Mouse (Mus musculus): ENCODE measurements around the gene Ppp2r1b. TPM values are rescaled to one million over a fixed set of nuclear protein-coding genes. Genes with fewer than 3 reads are reported as not detected.

Gene Ppp2r1b
- total and polyA plus RNA-seq, 3 experiments, result 39.6 to 66.6 (median 42.1) TPM

DNA sequence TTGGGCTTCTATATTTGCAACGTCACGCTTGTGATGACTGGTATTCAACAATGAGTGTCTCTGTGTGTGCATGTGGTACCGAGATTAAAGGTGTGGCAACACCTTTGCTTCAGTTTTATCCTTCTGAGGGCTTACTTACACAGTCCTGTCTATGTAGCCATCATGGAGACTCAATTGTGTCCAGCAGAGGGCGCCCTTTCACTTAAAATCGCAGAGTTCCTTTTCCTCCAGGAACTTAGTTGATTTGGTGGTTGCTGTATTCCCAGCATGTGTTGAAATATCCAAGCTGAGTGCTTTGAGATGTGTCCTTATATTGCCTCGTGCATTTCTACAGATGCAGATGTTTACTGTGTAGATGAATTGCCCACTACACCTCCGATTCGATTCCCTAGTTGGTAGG, 4.1 kb downstream of the Ppp2r1b start (continued):
- TF ChIP-seq RAD21 (IDR thresholded peaks at IDR 0.05; ENCODE audit: low read depth, low read length), result peak; percentile 94
- no peak for TF ChIP-seq ETS1 (conservative IDR thresholded peaks at IDR 0.05; ENCODE audit: low read depth, low read length)

DNA sequence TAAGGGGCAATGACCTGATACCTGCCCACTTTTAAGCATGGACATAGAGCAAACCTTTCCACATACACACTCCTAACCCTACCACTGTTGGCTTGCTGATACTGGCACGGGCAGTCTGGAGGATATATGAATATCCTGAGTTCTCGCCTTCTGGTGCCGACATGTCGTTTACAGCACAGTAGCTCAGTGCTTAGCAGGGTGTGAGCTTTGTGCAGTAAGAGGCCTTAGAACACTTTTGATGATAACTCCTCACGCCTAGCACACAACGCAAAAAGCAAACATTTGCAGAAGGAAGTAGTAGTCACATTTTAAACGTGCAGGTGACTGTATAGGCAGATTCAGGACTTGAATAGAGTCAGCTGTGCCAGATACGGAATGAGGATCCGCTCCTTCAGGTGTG, 4.7 kb downstream of the Ppp2r1b start:
- no peak overlapping the region for H3K4me2 ChIP-seq (ENCODE audit: insufficient read depth, low read depth, poor library complexity, severe bottlenecking)
- dilution Hi-C loops (cut with MboI; ENCODE audit: extremely low pct_ligation_motif_present, extremely low pct_unique_long_range_greater_than_20kb, low sequenced_read_pairs), result no loop called here
- H3K27me3 ChIP-seq (replicated peaks), result no peaks in the 10 kb centered on the region
- TF ChIP-seq RCOR1 (conservative IDR thresholded peaks at IDR 0.05; ENCODE audit: low read depth, low read length), result no peak
- no peak for TF ChIP-seq HCFC1 (IDR thresholded peaks at IDR 0.05; ENCODE audit: low read depth, low read length)
- TF ChIP-seq MEF2A (IDR thresholded peaks at IDR 0.05; ENCODE audit: borderline replicate concordance, low read depth, low read length), result no peak
- no peak for TF ChIP-seq GABPA (IDR thresholded peaks at IDR 0.05; ENCODE audit: insufficient replicate concordance, low read depth, low read length)
- no peak for TF ChIP-seq KAT2A (IDR thresholded peaks at IDR 0.05; ENCODE audit: insufficient replicate concordance, low read length)
- TF ChIP-seq MAX (IDR thresholded peaks at IDR 0.05; ENCODE audit: low read length), result no peak
- no peak for TF ChIP-seq E2F4 (IDR thresholded peaks at IDR 0.05; ENCODE audit: insufficient replicate concordance, low read depth, low read length)
- TF ChIP-seq POLR2AphosphoS2 (IDR thresholded peaks at IDR 0.05; ENCODE audit: low read depth, low read length), result no peak
- no peak for TF ChIP-seq JUND (conservative IDR thresholded peaks at IDR 0.05; ENCODE audit: low read depth, low read length)
- no peak; the same call in 1 of the 2 replicates for TF ChIP-seq SIN3A (IDR thresholded peaks at IDR 0.05; ENCODE audit: low read length)
- no peak for TF ChIP-seq ELF1 (IDR thresholded peaks at IDR 0.05; ENCODE audit: low read depth, low read length)
- TF ChIP-seq NRF1 (IDR thresholded peaks at IDR 0.05; ENCODE audit: low read depth, low read length), result no peak
- TF ChIP-seq PAX5 (IDR thresholded peaks at IDR 0.05; ENCODE audit: low read length), result no peak
- no peak for TF ChIP-seq CHD1 (IDR thresholded peaks at IDR 0.05; ENCODE audit: low read depth, low read length)
- no peak for TF ChIP-seq NELFE (IDR thresholded peaks at IDR 0.05; ENCODE audit: low read depth, low read length)
- DNase-seq (ENCODE audit: extremely low read depth), result no peak
- no peaks in the 10 kb centered on the region for H3K79me2 ChIP-seq (replicated peaks; ENCODE audit: control insufficient read depth, extremely low read depth, insufficient read depth, poor library complexity, severe bottlenecking)
- in situ Hi-C loops (cut with MboI; ENCODE audit: low pct_ligation_motif_present, low pct_unique_long_range_greater_than_20kb, low sequenced_read_pairs), result loop anchor here (5.0 to 25.0 kb wide), 2 partner anchors 158 to 288 kb away; partner anchors contain the start of gene Sik2
- no peak overlapping the region for H3K4me3 ChIP-seq (replicated peaks in 1 of 3; ENCODE audit: low read depth in 2 of 3, low read length in 2 of 3, poor library complexity in 1 of 3)
- H3K27ac ChIP-seq (ENCODE audit: insufficient read depth, low read depth), result no peak overlapping the region
- no peaks in the 10 kb centered on the region for H3K9me3 ChIP-seq (replicated peaks; ENCODE audit: low read length)
- peaks cover 34 to 35% of the 10 kb centered on the region in 2 experiments for H3K4me1 ChIP-seq (ENCODE audit: control insufficient read depth in 1 of 2, insufficient read depth in 2 of 2)
- no peak overlapping the region for H3K9ac ChIP-seq (ENCODE audit: insufficient read depth, low read depth)
- peaks cover 0 to 5% of the 10 kb centered on the region in 2 experiments for H3K36me3 ChIP-seq (replicated peaks in 1 of 2; ENCODE audit: control insufficient read depth in 1 of 2, insufficient read depth in 1 of 2, low read length in 1 of 2)

DNA sequence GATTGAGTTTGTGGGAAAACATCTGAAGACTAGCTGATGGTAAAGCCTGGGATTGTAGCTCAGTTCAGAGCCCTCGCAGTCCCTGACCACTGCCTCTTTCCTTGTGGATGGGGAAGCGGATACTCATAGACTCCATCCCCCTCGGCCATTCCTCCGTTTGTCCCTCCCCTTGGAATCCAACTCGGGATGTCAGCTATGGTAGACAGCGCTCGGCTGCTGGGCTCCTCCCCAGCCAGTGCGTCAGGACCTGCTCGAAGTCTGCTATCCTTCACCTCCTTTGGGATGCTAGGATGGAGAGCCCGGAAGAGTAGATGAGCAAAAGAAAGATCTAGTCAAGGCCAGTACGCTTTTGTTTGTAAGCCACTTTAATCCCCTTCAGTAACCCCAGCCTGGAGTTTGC, 5.2 kb downstream of the Ppp2r1b start:
- Histone ChIP-seq H3K27me3 (replicated peaks) (no peaks in the 10 kb centered on the region), H3K79me2 (replicated peaks; ENCODE audit: control insufficient read depth, extremely low read depth, insufficient read depth, poor library complexity, severe bottlenecking) (no peaks in the 10 kb centered on the region), H3K4me2 (ENCODE audit: insufficient read depth, low read depth, poor library complexity, severe bottlenecking) (no peak overlapping the region), H3K9me3 (replicated peaks; ENCODE audit: low read length) (no peaks in the 10 kb centered on the region), H3K9ac (ENCODE audit: insufficient read depth, low read depth) (no peak overlapping the region), H3K27ac (ENCODE audit: insufficient read depth, low read depth) (no peak overlapping the region), H3K36me3 (replicated peaks in 1 of 2; ENCODE audit: control insufficient read depth in 1 of 2, insufficient read depth in 1 of 2, low read length in 1 of 2) (peaks cover 0 to 2% of the 10 kb centered on the region in 2 experiments), H3K4me1 (ENCODE audit: control insufficient read depth in 1 of 2, insufficient read depth in 2 of 2) (peaks cover 35 to 38% of the 10 kb centered on the region in 2 experiments), H3K4me3 (replicated peaks in 1 of 3; ENCODE audit: low read depth in 2 of 3, low read length in 2 of 3, poor library complexity in 1 of 3) (no peak overlapping the region)
- dilution Hi-C loops (cut with MboI; ENCODE audit: extremely low pct_ligation_motif_present, extremely low pct_unique_long_range_greater_than_20kb, low sequenced_read_pairs), result no loop called here
- in situ Hi-C loops (cut with MboI; ENCODE audit: low pct_ligation_motif_present, low pct_unique_long_range_greater_than_20kb, low sequenced_read_pairs), result loop anchor here (5.0 kb wide), 1 partner anchor 157 kb away; the partner anchor contains the start of gene Sik2
- DNase-seq (ENCODE audit: extremely low read depth), result no peak
- TF ChIP-seq KAT2A (IDR thresholded peaks at IDR 0.05; ENCODE audit: insufficient replicate concordance, low read length) (no peak), HCFC1 (IDR thresholded peaks at IDR 0.05; ENCODE audit: low read depth, low read length) (no peak), ELF1 (IDR thresholded peaks at IDR 0.05; ENCODE audit: low read depth, low read length) (no peak), RAD21 (IDR thresholded peaks at IDR 0.05; ENCODE audit: low read depth, low read length) (no peak), MEF2A (IDR thresholded peaks at IDR 0.05; ENCODE audit: borderline replicate concordance, low read depth, low read length) (no peak), BHLHE40 (IDR thresholded peaks at IDR 0.05; ENCODE audit: low read depth, low read length) (no peak)
